Mouse (Mus musculus): ENCODE measurements around the gene Styxl1.

- TF ChIP-seq CTCF (IDR thresholded peaks at IDR 0.05; ENCODE audit: low read depth, low read length) (no peak), TAL1 (conservative IDR thresholded peaks at IDR 0.05; ENCODE audit: low read depth, low read length) (no peak)
Measured at GRCm38 (mm10) chr5:135794859-135795181, 16.6 kb upstream of the Styxl1 start.
